In genomic region chr17:8328511-8329174, GRCm38 (mm10) we compare ENCODE assay signal across 11 mouse cellular contexts. TPM values are rescaled to one million over a fixed set of nuclear protein-coding genes. Genes with fewer than 3 reads are reported as not detected.
A peak's percentile ranks its signal among the peaks of the same experiment; 100 is the strongest.
DNase-seq lines count a peak whose midpoint lies in the region; ATAC-seq and TF ChIP-seq lines count a peak whose summit lies in the region.
"Had no signal": no experiment of that assay in that cellular context is flagged by ENCODE, and none has a peak within 500 bp of the region (broad histone marks: within the 10 kb centered on the region; RNA-seq: fewer than 3 reads in every experiment).

No protein-coding gene starts in this region.

- H3K79me2 ChIP-seq in liver, adult 2 months (ENCODE audit: control insufficient read depth, insufficient read depth, low read length) = no peaks in the 10 kb centered on the region

- intact Hi-C loops in left cerebral cortex, postnatal 14 days (cut with DNase I) = no loop called here

- H3K36me3 ChIP-seq in liver, adult 2 months (ENCODE audit: control insufficient read depth, insufficient read depth, low read length) = peaks cover 4% of the 10 kb centered on the region; the same call in 1 of the 2 replicates
- peaks cover 37% of the 10 kb centered on the region for H3K36me3 ChIP-seq in liver, embryonic 12.5 days
- H3K36me3 ChIP-seq in liver, postnatal 0 days (replicated peaks; ENCODE audit: insufficient read depth, low read length) = peaks cover 26% of the 10 kb centered on the region

- H3K4me1 ChIP-seq in liver, adult 2 months (ENCODE audit: control insufficient read depth, insufficient read depth, low read length) = no peaks in the 10 kb centered on the region
- H3K4me1 ChIP-seq in liver, embryonic 12.5 days = no peaks in the 10 kb centered on the region
- no peaks in the 10 kb centered on the region for H3K4me1 ChIP-seq in liver, postnatal 0 days (ENCODE audit: insufficient read depth)
- H3K4me1 ChIP-seq: forebrain, embryonic 10.5 days had no signal

- H3K4me3 ChIP-seq in liver, adult 2 months (ENCODE audit: insufficient read depth, low read depth, low read length) = no peak overlapping the region
- H3K4me3 ChIP-seq in liver, embryonic 12.5 days = no peak overlapping the region
- no peak overlapping the region for H3K4me3 ChIP-seq in liver, postnatal 0 days (ENCODE audit: low read depth, low read length)
- H3K4me3 ChIP-seq: forebrain, embryonic 10.5 days; myocyte had no signal

- no peak for ATAC-seq in liver, embryonic 12.5 days
- ATAC-seq in liver, postnatal 0 days = no peak

- TF ChIP-seq CTCF in liver, adult 2 months (IDR thresholded peaks at IDR 0.05; ENCODE audit: low read depth, low read length) = peak; percentile 66
- TF ChIP-seq CTCF in liver, postnatal 0 days (IDR thresholded peaks at IDR 0.05; ENCODE audit: low read depth) = peak; percentile 59

- H3K27ac ChIP-seq in liver, adult 2 months (replicated peaks; ENCODE audit: insufficient read depth, low read depth, low read length) = no peak overlapping the region
- H3K27ac ChIP-seq in liver, embryonic 12.5 days = no peak overlapping the region
- H3K27ac ChIP-seq in liver, postnatal 0 days (ENCODE audit: low read depth) = no peak overlapping the region
- H3K27ac ChIP-seq: forebrain, embryonic 10.5 days had no signal

- WGBS in liver, adult 2 months = 84% methylated on average over 7 of the region's 7 CpGs
- WGBS in liver, embryonic 12.5 days (ENCODE audit: insufficient replicate concordance) = 57% methylated on average over 7 of the region's 7 CpGs
- 73% methylated on average over 7 of the region's 7 CpGs for WGBS in liver, postnatal 0 days (ENCODE audit: insufficient replicate concordance)

- TF ChIP-seq EP300 in liver, postnatal 0 days (IDR thresholded peaks at IDR 0.05; ENCODE audit: low read depth) = no peak

- TF ChIP-seq POLR2A in liver, adult 2 months (IDR thresholded peaks at IDR 0.05; ENCODE audit: extremely low read depth, insufficient read depth, low read length) = no peak

- H3K27me3 ChIP-seq in liver, adult 2 months (ENCODE audit: control insufficient read depth, insufficient read depth, low read length) = no peaks in the 10 kb centered on the region
- no peaks in the 10 kb centered on the region for H3K27me3 ChIP-seq in liver, embryonic 12.5 days (replicated peaks)
- no peaks in the 10 kb centered on the region for H3K27me3 ChIP-seq in liver, postnatal 0 days (ENCODE audit: insufficient read depth, low read length)

- DNase-seq in cerebellum, postnatal 14 days = peak; percentile 26 to 49
- no peak for DNase-seq in cerebellum, adult 18-20 months
- DNase-seq in liver, adult 2 months (ENCODE audit: extremely low read depth, low read depth, low spot score) = no peak
- DNase-seq in NIH3T3 (ENCODE audit: low read depth) = peak; percentile 32
- DNase-seq in liver, postnatal 0 days = no peak
- no peak for DNase-seq in retina, postnatal 1 day
- DNase-seq in left cerebral cortex, postnatal 14 days (ENCODE audit: low spot score in 2 of 2) = no peak

- H3K9me3 ChIP-seq in liver, embryonic 12.5 days (replicated peaks) = no peaks in the 10 kb centered on the region
- H3K9me3 ChIP-seq in liver, postnatal 0 days (ENCODE audit: low read length) = no peaks in the 10 kb centered on the region
- H3K9me3 ChIP-seq: forebrain, embryonic 10.5 days had no signal

- H3K4me2 ChIP-seq in liver, embryonic 12.5 days = no peak overlapping the region
- H3K4me2 ChIP-seq in liver, postnatal 0 days (ENCODE audit: low read depth, low read length) = no peak overlapping the region

- no peak overlapping the region for H3K9ac ChIP-seq in liver, adult 2 months (ENCODE audit: low read depth, low read length)
- no peak overlapping the region for H3K9ac ChIP-seq in liver, embryonic 12.5 days
- no peak overlapping the region for H3K9ac ChIP-seq in liver, postnatal 0 days (replicated peaks)

RNA-seq across cellular contexts. Expression of gene Prr18, which starts 8.6 kb away (rescaled TPM):
- 0.09 and 0.27 TPM in 2 replicates for total RNA-seq in liver, adult 2 months (2014; rRNA removed)
- 0.04 and 0.17 TPM in 2 replicates for polyA plus RNA-seq in liver, adult 2 months (2012; rRNA removed)
- polyA plus RNA-seq in liver, embryonic 12.5 days (2016; fragmentation: Nextera tagmentation; extraction: Ambion mirVana) = 0.04 and 0.12 TPM in 2 replicates
- polyA plus RNA-seq in liver, postnatal 0 days (2015; fragmentation: Nextera tagmentation; extraction: Ambion mirVana) = 0.05 TPM in 1 of 2 replicates, not detected in the other
- 10 to 100 TPM in 1 of 2 experiments, 1 to 10 TPM in 1; 7.2 to 12.3 TPM for total RNA-seq in left cerebral cortex, postnatal 14 days (2021)
- total RNA-seq: hematopoietic stem cell, adult 5-6 weeks had no signal

RNA-seq across cellular contexts. Expression of gene Sft2d1, which starts 17.7 kb away (rescaled TPM):
- total RNA-seq in liver, adult 2 months (2014; rRNA removed) = 58.4 and 59.7 TPM in 2 replicates
- 53.7 and 67.4 TPM in 2 replicates for polyA plus RNA-seq in liver, adult 2 months (2012; rRNA removed)
- polyA plus RNA-seq in liver, embryonic 12.5 days (2016; fragmentation: Nextera tagmentation; extraction: Ambion mirVana) = 64.0 and 64.8 TPM in 2 replicates
- polyA plus RNA-seq in liver, postnatal 0 days (2015; fragmentation: Nextera tagmentation; extraction: Ambion mirVana) = 67.6 and 67.7 TPM in 2 replicates
- total RNA-seq in left cerebral cortex, postnatal 14 days (2021) = 10 to 100 TPM; 58.0 to 62.1 TPM

RNA-seq across cellular contexts. Expression of gene T2, which starts 27.1 kb away (rescaled TPM):
- total RNA-seq in liver, adult 2 months (2014; rRNA removed) = not detected in 2 replicates
- polyA plus RNA-seq in liver, adult 2 months (2012; rRNA removed) = not detected in 2 replicates
- polyA plus RNA-seq in liver, embryonic 12.5 days (2016; fragmentation: Nextera tagmentation; extraction: Ambion mirVana) = 0.08 and 0.15 TPM in 2 replicates
- polyA plus RNA-seq in liver, postnatal 0 days (2015; fragmentation: Nextera tagmentation; extraction: Ambion mirVana) = not detected in 2 replicates
- total RNA-seq in left cerebral cortex, postnatal 14 days (2021) = under 1 TPM in 1 of 2 experiments, not detected in 1; 0.33 TPM
- total RNA-seq: hematopoietic stem cell, adult 5-6 weeks had no signal

RNA-seq across cellular contexts. Expression of gene Mpc1, which starts 45.9 kb away (rescaled TPM):
- total RNA-seq in liver, adult 2 months (2014; rRNA removed) = 690 and 762 TPM in 2 replicates
- 305 and 352 TPM in 2 replicates for polyA plus RNA-seq in liver, adult 2 months (2012; rRNA removed)
- 102 and 104 TPM in 2 replicates for polyA plus RNA-seq in liver, embryonic 12.5 days (2016; fragmentation: Nextera tagmentation; extraction: Ambion mirVana)
- 1,393 and 1,436 TPM in 2 replicates for polyA plus RNA-seq in liver, postnatal 0 days (2015; fragmentation: Nextera tagmentation; extraction: Ambion mirVana)
- 100 to 1,000 TPM; 193 to 205 TPM for total RNA-seq in left cerebral cortex, postnatal 14 days (2021)

Comparison
In these comparisons a context has a peak if more than half of its experiments do, and no peak if none do; other contexts are left out.
1. DNase-seq: peak in cerebellum, postnatal 14 days (2 of 2) and NIH3T3 (single experiment); none in cerebellum, adult 18-20 months (0 of 2), liver, adult 2 months (single experiment), liver, postnatal 0 days (single experiment), retina, postnatal 1 day (single experiment) and left cerebral cortex, postnatal 14 days (0 of 2).